Mouse (Mus musculus): ENCODE data around the gene Arl4c. TPM values are rescaled to one million over a fixed set of nuclear protein-coding genes. Genes with fewer than 3 reads are reported as not detected.

Gene Arl4c
- polyA plus RNA-seq (2012; rRNA removed): 48.9 and 50.0 TPM in 2 replicates

DNA sequence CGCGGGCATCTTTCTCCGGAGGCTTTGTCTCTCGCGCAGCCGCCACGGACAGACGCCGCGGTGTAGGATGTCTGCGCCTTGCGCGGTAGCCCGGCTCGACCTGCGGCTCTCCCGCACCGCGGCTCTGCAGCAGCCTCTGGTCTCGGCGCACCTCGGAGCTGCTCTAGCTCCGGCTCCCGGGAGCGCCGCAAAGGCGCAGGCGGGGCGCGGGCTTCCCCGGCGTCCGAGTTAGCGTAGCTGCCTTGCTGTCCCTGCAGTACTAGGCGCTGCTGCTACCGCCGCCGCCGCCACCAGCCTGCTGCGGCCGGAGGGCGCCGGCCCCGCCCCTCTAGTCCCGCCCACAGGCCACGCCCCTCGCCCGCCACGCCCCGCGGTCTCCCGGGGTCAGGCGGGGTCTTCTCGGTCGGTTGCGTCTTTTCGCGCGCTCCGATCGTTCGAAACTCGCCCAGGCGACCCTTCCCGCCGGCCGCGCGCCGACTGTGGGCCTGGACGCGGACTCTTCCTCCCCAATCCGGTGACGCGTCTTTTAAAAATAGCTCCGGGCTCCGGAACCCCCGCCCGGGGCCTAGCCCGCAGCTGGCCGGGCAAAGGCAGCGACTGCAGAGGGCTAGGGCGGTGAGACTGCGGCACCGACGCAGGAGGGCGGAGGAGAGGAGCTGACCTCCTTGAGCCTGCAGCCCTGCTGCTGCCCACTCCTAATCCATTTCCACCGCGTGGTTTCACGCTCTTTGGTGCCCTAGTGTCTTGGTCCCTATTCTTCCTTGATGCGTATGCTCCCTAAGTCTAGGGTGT, at the start of gene Arl4c:
Gene Arl4c, minus strand, starts transcription at position 352 of the 792 bp plus-strand sequence.
- Histone ChIP-seq H3K27me3 (ENCODE audit: control insufficient read depth, insufficient read depth, low read length) (no peaks in the 10 kb centered on the region), H3K4me1 (ENCODE audit: control insufficient read depth, insufficient read depth, low read length) (peaks cover 7% of the 10 kb centered on the region; the same call in 1 of the 2 replicates), H3K4me3 (replicated peaks; ENCODE audit: insufficient read depth, low read depth, low read length) (peak within 1 kb of the TSS; percentile 83), H3K27ac (ENCODE audit: insufficient read depth, low read length) (peak within 1 kb of the TSS; percentile 56)
- TF ChIP-seq CTCF (IDR thresholded peaks at IDR 0.05; ENCODE audit: borderline replicate concordance, insufficient read depth, low read depth, low read length): no peak
- TF ChIP-seq POLR2A (IDR thresholded peaks at IDR 0.05; ENCODE audit: borderline replicate concordance, insufficient read depth, low read length): 0 out of 2 replicates have a peak, but pooled peaks have one; percentile 6
- WGBS: 1% methylated on average over 90 of the region's 91 CpGs
- DNase-seq: peak; percentile 84 to 89

DNA sequence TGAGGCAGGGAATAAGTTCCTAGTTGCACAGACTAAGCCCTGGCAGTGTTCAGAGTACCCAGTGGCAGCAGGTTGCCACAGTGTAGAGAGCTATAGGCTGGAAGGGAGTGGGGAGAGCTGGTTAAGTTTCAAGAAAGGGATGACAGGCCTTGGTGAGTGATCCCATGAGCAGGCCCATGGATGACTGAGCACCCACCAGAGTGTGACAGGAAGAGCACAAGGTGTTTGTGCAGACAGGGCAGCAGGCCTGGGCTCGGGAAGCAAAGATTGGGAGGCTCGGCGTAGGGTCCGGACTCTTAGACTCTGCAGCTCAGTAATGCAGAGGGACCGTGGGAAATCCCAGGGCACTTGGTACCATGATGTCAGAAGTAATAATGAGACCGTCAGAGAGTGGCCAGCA, 49.3 kb upstream of the Arl4c start:
- H3K27me3 ChIP-seq (ENCODE audit: control insufficient read depth, insufficient read depth, low read length): no peaks in the 10 kb centered on the region
- no peak for TF ChIP-seq POLR2A (IDR thresholded peaks at IDR 0.05; ENCODE audit: borderline replicate concordance, insufficient read depth, low read length)
- TF ChIP-seq CTCF (IDR thresholded peaks at IDR 0.05; ENCODE audit: borderline replicate concordance, insufficient read depth, low read depth, low read length): no peak

DNA sequence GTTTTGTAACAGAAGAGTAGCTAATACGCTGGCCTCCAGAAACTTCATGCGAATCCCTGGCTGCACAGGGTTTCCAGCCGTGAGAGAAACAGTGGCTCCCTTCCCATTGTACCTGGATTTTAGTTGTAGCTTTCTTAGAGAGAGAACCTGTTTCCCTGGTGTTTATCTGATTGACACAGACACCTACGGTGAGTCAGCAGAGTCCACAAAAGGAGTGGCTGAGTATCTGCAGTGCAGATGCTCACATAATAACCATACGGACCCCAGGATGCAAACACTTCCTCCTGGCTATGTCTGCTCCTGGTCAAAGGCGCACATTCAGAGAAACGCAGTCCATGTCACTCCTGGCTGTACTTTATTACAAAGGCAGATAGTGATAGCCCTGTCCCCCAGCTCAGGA, 48.6 kb upstream of the Arl4c start:
- DNase-seq: no peak
- WGBS: 88% methylated on average over 7 of the region's 7 CpGs
- TF ChIP-seq POLR2A (IDR thresholded peaks at IDR 0.05; ENCODE audit: borderline replicate concordance, insufficient read depth, low read length): no peak
- TF ChIP-seq CTCF (IDR thresholded peaks at IDR 0.05; ENCODE audit: borderline replicate concordance, insufficient read depth, low read depth, low read length): no peak
- Histone ChIP-seq H3K4me3 (replicated peaks; ENCODE audit: insufficient read depth, low read depth, low read length) (no peak overlapping the region), H3K27ac (ENCODE audit: insufficient read depth, low read length) (no peak overlapping the region), H3K4me1 (ENCODE audit: control insufficient read depth, insufficient read depth, low read length) (no peaks in the 10 kb centered on the region), H3K27me3 (ENCODE audit: control insufficient read depth, insufficient read depth, low read length) (no peaks in the 10 kb centered on the region)

More for the DNA sequence above, 49.3 kb upstream of the Arl4c start:
- no peak for DNase-seq
- 83% methylated on average over 6 of the region's 6 CpGs for WGBS
- H3K4me3 ChIP-seq (replicated peaks; ENCODE audit: insufficient read depth, low read depth, low read length): no peak overlapping the region
- no peak overlapping the region for H3K27ac ChIP-seq (ENCODE audit: insufficient read depth, low read length)
- no peaks in the 10 kb centered on the region for H3K4me1 ChIP-seq (ENCODE audit: control insufficient read depth, insufficient read depth, low read length)

DNA sequence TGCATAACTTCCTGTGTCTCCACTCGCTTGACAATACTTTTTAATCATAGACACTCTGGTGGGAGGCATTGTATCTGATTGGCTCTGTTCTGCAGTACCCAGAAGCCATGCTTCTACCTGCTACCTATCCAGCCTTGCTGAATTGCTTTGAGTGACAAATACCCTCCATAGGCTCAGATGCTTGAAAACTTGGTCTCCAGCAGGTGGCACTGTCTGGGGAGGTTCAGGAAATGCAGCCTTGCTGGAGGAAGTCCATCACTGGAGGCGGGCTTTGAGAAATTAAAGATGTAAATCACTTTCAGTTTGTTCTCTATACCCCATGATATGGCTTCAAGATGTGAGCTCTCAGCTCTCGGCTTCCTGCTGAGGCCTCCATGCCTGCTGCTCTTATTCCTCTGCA, 48.1 kb upstream of the Arl4c start:
- DNase-seq: no peak
- Histone ChIP-seq H3K27me3 (ENCODE audit: control insufficient read depth, insufficient read depth, low read length) (no peaks in the 10 kb centered on the region), H3K27ac (ENCODE audit: insufficient read depth, low read length) (no peak overlapping the region), H3K4me3 (replicated peaks; ENCODE audit: insufficient read depth, low read depth, low read length) (no peak overlapping the region), H3K4me1 (ENCODE audit: control insufficient read depth, insufficient read depth, low read length) (no peaks in the 10 kb centered on the region)
- TF ChIP-seq POLR2A (IDR thresholded peaks at IDR 0.05; ENCODE audit: borderline replicate concordance, insufficient read depth, low read length) (no peak), CTCF (IDR thresholded peaks at IDR 0.05; ENCODE audit: borderline replicate concordance, insufficient read depth, low read depth, low read length) (no peak)
- 95% methylated on average over 3 of the region's 3 CpGs for WGBS

DNA sequence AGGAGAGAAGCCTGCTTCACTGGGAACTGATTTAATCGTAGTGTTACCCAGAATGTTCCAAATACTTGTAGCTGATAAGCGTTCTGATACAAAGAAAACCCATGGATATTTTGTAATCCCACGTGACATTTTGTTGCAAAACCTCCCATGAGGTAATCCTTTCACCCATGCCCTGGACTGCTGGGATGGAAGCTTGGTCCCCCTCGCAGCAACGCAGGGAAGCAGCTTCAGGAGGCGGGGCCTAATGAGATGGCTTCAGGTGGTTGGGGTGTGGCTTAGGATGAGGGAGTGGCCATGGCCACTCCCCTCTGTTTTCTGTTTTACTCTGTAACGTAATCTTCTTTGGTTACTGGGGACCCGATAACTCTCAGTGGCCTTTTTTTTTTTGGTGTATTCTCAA, 47.1 kb upstream of the Arl4c start:
- Histone ChIP-seq H3K27ac (ENCODE audit: insufficient read depth, low read length) (no peak overlapping the region), H3K4me3 (replicated peaks; ENCODE audit: insufficient read depth, low read depth, low read length) (no peak overlapping the region), H3K4me1 (ENCODE audit: control insufficient read depth, insufficient read depth, low read length) (no peaks in the 10 kb centered on the region), H3K27me3 (ENCODE audit: control insufficient read depth, insufficient read depth, low read length) (no peaks in the 10 kb centered on the region)
- TF ChIP-seq CTCF (IDR thresholded peaks at IDR 0.05; ENCODE audit: borderline replicate concordance, insufficient read depth, low read depth, low read length) (no peak), POLR2A (IDR thresholded peaks at IDR 0.05; ENCODE audit: borderline replicate concordance, insufficient read depth, low read length) (no peak)
- 85% methylated on average over 8 of the region's 8 CpGs for WGBS
- no peak for DNase-seq

DNA sequence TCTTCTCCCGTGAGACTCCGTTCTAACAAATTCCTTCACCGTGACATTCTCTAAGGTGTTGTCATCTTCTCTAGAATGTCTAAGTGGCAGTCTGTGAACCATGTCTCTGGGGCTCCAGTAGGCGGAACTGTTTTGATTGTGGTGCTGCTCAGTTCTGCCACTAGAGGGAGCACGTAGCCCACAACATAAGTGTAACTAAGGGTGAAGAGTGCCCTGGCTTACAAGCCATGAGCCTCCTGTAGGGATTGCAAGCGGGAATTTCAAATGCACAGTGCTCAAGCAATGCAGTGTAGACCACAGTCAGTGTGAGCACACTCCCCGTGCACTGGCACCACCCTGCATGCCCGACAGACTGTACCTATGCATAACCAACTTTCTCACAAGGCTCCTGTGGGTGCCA, 43.2 kb upstream of the Arl4c start:
- no peak overlapping the region for H3K27ac ChIP-seq (ENCODE audit: insufficient read depth, low read length)
- H3K27me3 ChIP-seq (ENCODE audit: control insufficient read depth, insufficient read depth, low read length): no peaks in the 10 kb centered on the region
- peak; percentile 76 to 83 for DNase-seq
- WGBS: 5% methylated on average over 8 of the region's 8 CpGs
- H3K4me3 ChIP-seq (replicated peaks; ENCODE audit: insufficient read depth, low read depth, low read length): no peak overlapping the region
- TF ChIP-seq CTCF (IDR thresholded peaks at IDR 0.05; ENCODE audit: borderline replicate concordance, insufficient read depth, low read depth, low read length) (peak; percentile 96), POLR2A (IDR thresholded peaks at IDR 0.05; ENCODE audit: borderline replicate concordance, insufficient read depth, low read length) (no peak)
- H3K4me1 ChIP-seq (ENCODE audit: control insufficient read depth, insufficient read depth, low read length): no peaks in the 10 kb centered on the region

DNA sequence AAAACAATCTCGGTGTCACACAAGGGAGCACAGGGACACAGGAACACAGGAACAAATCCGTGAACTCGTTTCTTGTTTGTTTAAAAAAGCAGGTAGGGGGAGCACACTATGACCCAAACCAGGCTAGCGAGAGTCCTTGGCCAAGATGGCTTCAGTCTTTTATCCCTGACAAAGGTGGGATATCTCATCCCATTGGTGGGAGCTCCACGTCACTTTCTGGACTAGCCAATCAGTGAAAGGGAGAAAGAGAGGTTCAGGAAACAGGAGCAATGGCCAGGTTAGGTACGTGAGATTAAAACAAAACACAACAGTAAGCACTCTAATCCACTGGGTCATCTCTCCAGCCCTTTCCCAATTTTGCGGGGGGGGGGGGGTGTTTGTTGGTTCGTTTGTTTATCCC, 42.2 kb upstream of the Arl4c start:
- Histone ChIP-seq H3K27me3 (ENCODE audit: control insufficient read depth, insufficient read depth, low read length) (no peaks in the 10 kb centered on the region), H3K27ac (ENCODE audit: insufficient read depth, low read length) (no peak overlapping the region), H3K4me1 (ENCODE audit: control insufficient read depth, insufficient read depth, low read length) (peaks cover 3% of the 10 kb centered on the region), H3K4me3 (replicated peaks; ENCODE audit: insufficient read depth, low read depth, low read length) (no peak overlapping the region)
- TF ChIP-seq CTCF (IDR thresholded peaks at IDR 0.05; ENCODE audit: borderline replicate concordance, insufficient read depth, low read depth, low read length) (no peak), POLR2A (IDR thresholded peaks at IDR 0.05; ENCODE audit: borderline replicate concordance, insufficient read depth, low read length) (no peak)
- WGBS: 77% methylated on average over 8 of the region's 8 CpGs
- DNase-seq: no peak

DNA sequence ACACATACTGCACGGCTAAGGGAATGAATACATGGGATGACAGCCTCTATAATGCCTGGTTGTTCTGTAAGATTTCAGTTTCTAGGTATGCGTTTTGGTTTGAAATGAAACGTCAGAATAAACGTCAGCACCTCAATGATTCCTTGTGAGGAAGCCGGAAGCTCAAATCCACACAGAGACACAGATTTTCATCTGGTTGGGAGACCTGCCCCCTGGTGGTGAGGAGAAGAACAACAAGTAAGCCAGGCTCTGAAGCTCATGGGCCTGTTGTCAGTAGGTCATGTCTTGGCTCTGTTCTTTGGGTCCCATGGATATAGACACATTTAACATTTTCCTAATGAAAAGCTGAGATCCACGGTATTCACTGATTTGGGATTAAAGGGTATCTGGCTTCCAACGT, 40.4 kb upstream of the Arl4c start:
- Histone ChIP-seq H3K27me3 (ENCODE audit: control insufficient read depth, insufficient read depth, low read length) (no peaks in the 10 kb centered on the region), H3K4me1 (ENCODE audit: control insufficient read depth, insufficient read depth, low read length) (peaks cover 5% of the 10 kb centered on the region), H3K27ac (ENCODE audit: insufficient read depth, low read length) (no peak overlapping the region), H3K4me3 (replicated peaks; ENCODE audit: insufficient read depth, low read depth, low read length) (no peak overlapping the region)
- 51% methylated on average over 7 of the region's 7 CpGs for WGBS
- peak; percentile 40 to 60 for DNase-seq
- no peak for TF ChIP-seq POLR2A (IDR thresholded peaks at IDR 0.05; ENCODE audit: borderline replicate concordance, insufficient read depth, low read length)
- TF ChIP-seq CTCF (IDR thresholded peaks at IDR 0.05; ENCODE audit: borderline replicate concordance, insufficient read depth, low read depth, low read length): peak; percentile 82
